Mouse (Mus musculus) layer of hippocampus, postnatal 14 days (tissue): Measurements from ENCODE around the gene Olfr872. TPM values are rescaled to one million over a fixed set of nuclear protein-coding genes. Genes with fewer than 3 reads are reported as not detected.
"Not testable (repeated sequence)": the region's sequence is repeated elsewhere in the genome, so short reads cannot be mapped to it uniquely, and the experiment has no call there.

ENCODE experiments used
- DNase-seq, 2 experiments: peaks; one replicate each; pipeline ENCODE4 v3.0.0; 2021 to 2022; ENCODE audit warnings: low spot score in 2 of 2, mixed read lengths in 1 of 2
- long read RNA-seq, 2 experiments: library from polyadenylated mRNA; stranded (forward); transcript quantifications; one replicate each; pipeline ENCODE4 v2.0.0; 2021
- total RNA-seq, 2 experiments: library from RNA; stranded (reverse); gene quantifications; 2 replicates each; pipeline ENCODE4 v1.2.3; 2021

The Olfr872 gene
- total RNA-seq, result not detected
- long read RNA-seq, experiment 1, result 0 reads
- long read RNA-seq, experiment 2, result 0 reads

GRCm38 (mm10) chr9:20236819-20237218 is at the start of gene Olfr872:
Olfr872 (plus strand) TSS chr9:20237119.
- no peak for DNase-seq

- no peak for DNase-seq
Observed at GRCm38 (mm10) chr9:20202131-20202530, 34.8 kb upstream of the Olfr872 start.

GRCm38 (mm10) chr9:20203413-20203984 is 33.4 kb upstream of the Olfr872 start:
- DNase-seq, result not testable (repeated sequence)

- no peak for DNase-seq
Observed at GRCm38 (mm10) chr9:20210812-20211211, 26.1 kb upstream of the Olfr872 start.

- no peak for DNase-seq
Observed at GRCm38 (mm10) chr9:20211477-20211876, 25.4 kb upstream of the Olfr872 start.

GRCm38 (mm10) chr9:20211907-20212306 is 25.0 kb upstream of the Olfr872 start, which contains the start of gene Olfr871:
Olfr871 (plus strand) TSS chr9:20212207.
- no peak for DNase-seq

GRCm38 (mm10) chr9:20237378-20237777 is 459 bp downstream of the Olfr872 start:
- no peak for DNase-seq

- DNase-seq, result no peak
Observed at GRCm38 (mm10) chr9:20282051-20282450, 45.1 kb downstream of the Olfr872 start, which contains the start of gene Olfr39. Olfr39 (plus strand) TSS chr9:20282351.

- not testable (repeated sequence) for DNase-seq
Observed at GRCm38 (mm10) chr9:20295562-20295961, 58.6 kb downstream of the Olfr872 start.

GRCm38 (mm10) chr9:20298232-20298631 is 61.3 kb downstream of the Olfr872 start, which contains the start of gene Olfr873:
Olfr873 (plus strand) TSS chr9:20298532.
- DNase-seq, result no peak

Other genes starting within 250 kb of the Olfr872 start
- not detected for gene Olfr866, start 209.1 kb upstream of the Olfr872 start, total RNA-seq
- not detected for gene Olfr867, start 179.6 kb upstream of the Olfr872 start, total RNA-seq
- not detected for gene Olfr868, start 138.5 kb upstream of the Olfr872 start, total RNA-seq
- gene Olfr869, start 108.1 kb upstream of the Olfr872 start, total RNA-seq, result not detected
- not detected for gene Olfr870, start 63.1 kb upstream of the Olfr872 start, total RNA-seq
- gene Olfr871, start 24.9 kb upstream of the Olfr872 start, total RNA-seq, result not detected
- not detected for gene Olfr39, start 45.2 kb downstream of the Olfr872 start, total RNA-seq
- not detected for gene Olfr873, start 61.4 kb downstream of the Olfr872 start, total RNA-seq
- not detected for gene Olfr18, start 99.0 kb downstream of the Olfr872 start, total RNA-seq
- 10 to 100 TPM; 12.6 to 13.8 TPM for gene Zfp560, start 148.1 kb downstream of the Olfr872 start, total RNA-seq
- 10 to 100 TPM; 25.3 to 28.6 TPM for gene Zfp26, start 223.0 kb downstream of the Olfr872 start, total RNA-seq